Mouse (Mus musculus): Measurements from ENCODE around the gene 1700001P01Rik. TPM values are rescaled to one million over a fixed set of nuclear protein-coding genes. Genes with fewer than 3 reads are reported as not detected.

The 1700001P01Rik gene
- total and polyA plus RNA-seq, 3 experiments = 0.47 TPM; not detected in 2

- no peaks in the 10 kb centered on the region for H3K27me3 ChIP-seq (replicated peaks)
- no peak for DNase-seq (ENCODE audit: extremely low read depth)
- TF ChIP-seq NRF1 (IDR thresholded peaks at IDR 0.05; ENCODE audit: low read depth, low read length) = no peak
- no peak for TF ChIP-seq ETS1 (conservative IDR thresholded peaks at IDR 0.05; ENCODE audit: low read depth, low read length)
- TF ChIP-seq IRF4 (IDR thresholded peaks at IDR 0.05; ENCODE audit: low read depth, low read length) = no peak
- TF ChIP-seq E2F4 (IDR thresholded peaks at IDR 0.05; ENCODE audit: insufficient replicate concordance, low read depth, low read length) = no peak
- TF ChIP-seq USF1 (IDR thresholded peaks at IDR 0.05; ENCODE audit: low read depth, low read length) = no peak
- TF ChIP-seq USF2 (conservative IDR thresholded peaks at IDR 0.05; ENCODE audit: low read depth, low read length) = no peak
- no peak for TF ChIP-seq CHD1 (IDR thresholded peaks at IDR 0.05; ENCODE audit: low read depth, low read length)
- TF ChIP-seq ELF1 (IDR thresholded peaks at IDR 0.05; ENCODE audit: low read depth, low read length) = no peak
- no peak for TF ChIP-seq ZKSCAN1 (IDR thresholded peaks at IDR 0.05; ENCODE audit: borderline replicate concordance, low read depth, low read length)
- TF ChIP-seq KAT2A (IDR thresholded peaks at IDR 0.05; ENCODE audit: insufficient replicate concordance, low read length) = no peak
- TF ChIP-seq JUN (IDR thresholded peaks at IDR 0.05; ENCODE audit: insufficient read depth, low read depth, low read length) = no peak
- TF ChIP-seq RCOR1 (conservative IDR thresholded peaks at IDR 0.05; ENCODE audit: low read depth, low read length) = no peak
- dilution Hi-C loops (cut with MboI; ENCODE audit: extremely low pct_ligation_motif_present, extremely low pct_unique_long_range_greater_than_20kb, low sequenced_read_pairs) = no loop called here
- in situ Hi-C loops (cut with MboI; ENCODE audit: low pct_ligation_motif_present, low pct_unique_long_range_greater_than_20kb, low sequenced_read_pairs) = no loop called here
- no peak overlapping the region for H3K27ac ChIP-seq (ENCODE audit: insufficient read depth, low read depth)
- H3K9ac ChIP-seq (ENCODE audit: insufficient read depth, low read depth) = no peak overlapping the region
- H3K9me3 ChIP-seq (replicated peaks; ENCODE audit: low read length) = no peaks in the 10 kb centered on the region
- peaks cover 33 to 76% of the 10 kb centered on the region in 2 experiments for H3K4me1 ChIP-seq (ENCODE audit: control insufficient read depth in 1 of 2, insufficient read depth in 2 of 2)
- peaks cover 5 to 45% of the 10 kb centered on the region in 2 experiments for H3K36me3 ChIP-seq (replicated peaks in 1 of 2; ENCODE audit: control insufficient read depth in 1 of 2, insufficient read depth in 1 of 2, low read length in 1 of 2)
- no peak overlapping the region for H3K4me3 ChIP-seq (replicated peaks in 1 of 3; ENCODE audit: low read depth in 2 of 3, low read length in 2 of 3, poor library complexity in 1 of 3)
- no peaks in the 10 kb centered on the region for H3K79me2 ChIP-seq (replicated peaks; ENCODE audit: control insufficient read depth, extremely low read depth, insufficient read depth, poor library complexity, severe bottlenecking)
- H3K4me2 ChIP-seq (ENCODE audit: insufficient read depth, low read depth, poor library complexity, severe bottlenecking) = no peak overlapping the region
Measured at GRCm38 (mm10) chr11:97804841-97805661, 29.3 kb upstream of the 1700001P01Rik start.

- in situ Hi-C loops (cut with MboI; ENCODE audit: low pct_ligation_motif_present, low pct_unique_long_range_greater_than_20kb, low sequenced_read_pairs) = no loop called here
Measured at GRCm38 (mm10) chr11:97803847-97804246, 28.1 kb upstream of the 1700001P01Rik start.

More at GRCm38 (mm10) chr11:97803847-97804246, 28.1 kb upstream of the 1700001P01Rik start:
- Histone ChIP-seq H3K79me2 (replicated peaks; ENCODE audit: control insufficient read depth, extremely low read depth, insufficient read depth, poor library complexity, severe bottlenecking) (no peaks in the 10 kb centered on the region), H3K4me1 (ENCODE audit: control insufficient read depth in 1 of 2, insufficient read depth in 2 of 2) (peaks cover 27 to 64% of the 10 kb centered on the region in 2 experiments), H3K27ac (ENCODE audit: insufficient read depth, low read depth) (no peak overlapping the region), H3K4me3 (replicated peaks in 1 of 3; ENCODE audit: low read depth in 2 of 3, low read length in 2 of 3, poor library complexity in 1 of 3) (no peak overlapping the region), H3K9me3 (replicated peaks; ENCODE audit: low read length) (no peaks in the 10 kb centered on the region), H3K4me2 (ENCODE audit: insufficient read depth, low read depth, poor library complexity, severe bottlenecking) (no peak overlapping the region), H3K9ac (ENCODE audit: insufficient read depth, low read depth) (no peak overlapping the region), H3K27me3 (replicated peaks) (no peaks in the 10 kb centered on the region), H3K36me3 (replicated peaks in 1 of 2; ENCODE audit: control insufficient read depth in 1 of 2, insufficient read depth in 1 of 2, low read length in 1 of 2) (peaks cover 5 to 34% of the 10 kb centered on the region in 2 experiments)
- no peak for DNase-seq (ENCODE audit: extremely low read depth)
- TF ChIP-seq CTCF (conservative IDR thresholded peaks at IDR 0.05 in 1 of 2, IDR thresholded peaks at IDR 0.05 in 1 of 2; ENCODE audit: low read depth in 2 of 2, low read length in 2 of 2) (no peak), USF2 (conservative IDR thresholded peaks at IDR 0.05; ENCODE audit: low read depth, low read length) (no peak), RAD21 (IDR thresholded peaks at IDR 0.05; ENCODE audit: low read depth, low read length) (no peak), ETS1 (conservative IDR thresholded peaks at IDR 0.05; ENCODE audit: low read depth, low read length) (no peak), ZKSCAN1 (IDR thresholded peaks at IDR 0.05; ENCODE audit: borderline replicate concordance, low read depth, low read length) (no peak), HCFC1 (IDR thresholded peaks at IDR 0.05; ENCODE audit: low read depth, low read length) (no peak), NELFE (IDR thresholded peaks at IDR 0.05; ENCODE audit: low read depth, low read length) (no peak), MEF2A (IDR thresholded peaks at IDR 0.05; ENCODE audit: borderline replicate concordance, low read depth, low read length) (no peak), ZNF384 (IDR thresholded peaks at IDR 0.05; ENCODE audit: low read depth, low read length) (no peak), BHLHE40 (IDR thresholded peaks at IDR 0.05; ENCODE audit: low read depth, low read length) (no peak), TBP (conservative IDR thresholded peaks at IDR 0.05; ENCODE audit: low read depth, low read length) (no peak), KAT2A (IDR thresholded peaks at IDR 0.05; ENCODE audit: insufficient replicate concordance, low read length) (no peak), ZC3H11A (IDR thresholded peaks at IDR 0.05; ENCODE audit: low read depth, low read length) (no peak), PAX5 (IDR thresholded peaks at IDR 0.05; ENCODE audit: low read length) (no peak), SMC3 (IDR thresholded peaks at IDR 0.05; ENCODE audit: low read depth, low read length) (no peak), CHD1 (IDR thresholded peaks at IDR 0.05; ENCODE audit: low read depth, low read length) (no peak), UBTF (IDR thresholded peaks at IDR 0.05; ENCODE audit: low read depth, low read length) (no peak), MAZ (IDR thresholded peaks at IDR 0.05; ENCODE audit: low read depth, low read length) (no peak), JUND (conservative IDR thresholded peaks at IDR 0.05; ENCODE audit: low read depth, low read length) (no peak), ELF1 (IDR thresholded peaks at IDR 0.05; ENCODE audit: low read depth, low read length) (no peak)
- dilution Hi-C loops (cut with MboI; ENCODE audit: extremely low pct_ligation_motif_present, extremely low pct_unique_long_range_greater_than_20kb, low sequenced_read_pairs) = no loop called here
